Mouse (Mus musculus) erythroblast, embryonic 14.5 days (primary cell): ENCODE measurements around the gene Htr3b. TPM values are rescaled to one million over a fixed set of nuclear protein-coding genes. Genes with fewer than 3 reads are reported as not detected.

Experiments
- H3K27me3 ChIP-seq: 2 replicates; pipeline ENCODE4 v1.6.1; 2012; ENCODE audit warnings: inconsistent platforms; ENCODE audit not compliant: control insufficient read depth
- H3K36me3 ChIP-seq: 2 replicates; pipeline ENCODE4 v1.6.1; 2012; ENCODE audit warnings: mild to moderate bottlenecking, inconsistent platforms; ENCODE audit not compliant: control insufficient read depth
- H3K4me1 ChIP-seq: 2 replicates; pipeline ENCODE4 v1.6.1; 2012; ENCODE audit warnings: inconsistent platforms; ENCODE audit not compliant: control insufficient read depth
- H3K4me3 ChIP-seq: replicated peaks from 2 replicates; pipeline ENCODE3; 2012; ENCODE audit warnings: moderate library complexity, mild to moderate bottlenecking, inconsistent platforms
- H3K9me3 ChIP-seq: 2 replicates; pipeline ENCODE4 v1.6.1; 2012; ENCODE audit warnings: low read length, inconsistent platforms, mixed read lengths; ENCODE audit not compliant: control insufficient read depth
- GATA1 ChIP-seq: IDR thresholded peaks from 2 replicates; pipeline ENCODE4 v1.6.1; 2012; ENCODE audit warnings: low read length, inconsistent platforms, mixed read lengths
- TAL1 ChIP-seq: IDR thresholded peaks from 3 replicates; pipeline ENCODE4 v1.6.1; 2012; ENCODE audit warnings: low read length, inconsistent platforms, mixed read lengths
- polyA plus RNA-seq: library from polyadenylated mRNA; stranded (reverse); fragments of >175 nt; gene quantifications from 2 replicates; pipeline ENCODE4 v1.2.3, GENCODE M21; 2012

Htr3b gene
- polyA plus RNA-seq, 1 experiment: not detected

GRCm38 (mm10) chr9:48898551-48898950 lies 66.2 kb downstream of the Htr3b start:
- TF ChIP-seq GATA1 (no peak), TAL1 (no peak)
- H3K4me1 ChIP-seq: no peaks in the 10 kb centered on the region
- no peaks in the 10 kb centered on the region for H3K9me3 ChIP-seq

GRCm38 (mm10) chr9:48895819-48896536 lies 68.8 kb downstream of the Htr3b start:
- Histone ChIP-seq H3K9me3 (no peaks in the 10 kb centered on the region), H3K4me3 (no peak overlapping the region), H3K27me3 (peaks cover 7% of the 10 kb centered on the region; the same call in 1 of the 2 replicates), H3K4me1 (no peaks in the 10 kb centered on the region), H3K36me3 (no peaks in the 10 kb centered on the region)
- TF ChIP-seq TAL1 (no peak), GATA1 (no peak)

More at GRCm38 (mm10) chr9:48898551-48898950, 66.2 kb downstream of the Htr3b start:
- Histone ChIP-seq H3K36me3 (no peaks in the 10 kb centered on the region), H3K27me3 (peaks cover 7% of the 10 kb centered on the region; the same call in 1 of the 2 replicates), H3K4me3 (no peak overlapping the region)

- TF ChIP-seq TAL1 (no peak), GATA1 (no peak)
- H3K27me3 ChIP-seq: peaks cover 7% of the 10 kb centered on the region; the same call in 1 of the 2 replicates
- H3K4me3 ChIP-seq: no peak overlapping the region
- no peaks in the 10 kb centered on the region for H3K4me1 ChIP-seq
- H3K9me3 ChIP-seq: no peaks in the 10 kb centered on the region
- H3K36me3 ChIP-seq: no peaks in the 10 kb centered on the region
Observed at GRCm38 (mm10) chr9:48894755-48895154, 70.0 kb downstream of the Htr3b start.

- TF ChIP-seq TAL1 (no peak), GATA1 (no peak)
- H3K9me3 ChIP-seq: no peaks in the 10 kb centered on the region
- no peaks in the 10 kb centered on the region for H3K36me3 ChIP-seq
- no peak overlapping the region for H3K4me3 ChIP-seq
- H3K27me3 ChIP-seq: peaks cover 7% of the 10 kb centered on the region; the same call in 1 of the 2 replicates
- H3K4me1 ChIP-seq: no peaks in the 10 kb centered on the region
Observed at GRCm38 (mm10) chr9:48893986-48894385, 70.8 kb downstream of the Htr3b start.

GRCm38 (mm10) chr9:48889093-48889492 lies 75.7 kb downstream of the Htr3b start:
- TF ChIP-seq GATA1: no peak
- no peak for TF ChIP-seq TAL1
- H3K4me3 ChIP-seq: no peak overlapping the region
- H3K4me1 ChIP-seq: no peaks in the 10 kb centered on the region
- H3K27me3 ChIP-seq: no peaks in the 10 kb centered on the region
- H3K9me3 ChIP-seq: no peaks in the 10 kb centered on the region
- no peaks in the 10 kb centered on the region for H3K36me3 ChIP-seq

Other genes starting within 250 kb of the Htr3b start
- gene Zbtb16, start 128.8 kb downstream of the Htr3b start, polyA plus RNA-seq: 0.02 TPM in 2 replicates
- 0.03 TPM in 1 of 2 replicates, not detected in the other for gene Htr3a, start 53.9 kb downstream of the Htr3b start, polyA plus RNA-seq
- gene Usp28, start 20.4 kb upstream of the Htr3b start, polyA plus RNA-seq: 0.02 and 0.10 TPM in 2 replicates
- 0.33 and 0.57 TPM in 2 replicates for gene Zw10, start 90.6 kb upstream of the Htr3b start, polyA plus RNA-seq
- gene Tmprss5, start 116.3 kb upstream of the Htr3b start, polyA plus RNA-seq: 0.03 TPM in 1 of 2 replicates, not detected in the other